Mouse (Mus musculus): Measurements from ENCODE around the gene Gatad2b. TPM values are rescaled to one million over a fixed set of nuclear protein-coding genes. Genes with fewer than 3 reads are reported as not detected.

The Gatad2b gene
- polyA plus RNA-seq, 2 experiments, result 16.8 to 39.9 TPM

GRCm38 (mm10) chr3:90387483-90387882 is 94.5 kb downstream of the Gatad2b start:
- WGBS, result 56% methylated on average over 11 of the region's 11 CpGs
- H3K9ac ChIP-seq (ENCODE audit: low read depth, low read length, severe bottlenecking), result 0 out of 2 replicates have a peak overlapping the region, but pooled peaks have one; percentile 3
- no peak for DNase-seq (ENCODE audit: low spot score)

GRCm38 (mm10) chr3:90388192-90388591 is 95.2 kb downstream of the Gatad2b start:
- Histone ChIP-seq H3K4me3 (replicated peaks; ENCODE audit: low read length) (peak overlapping the region; percentile 77), H3K4me2 (replicated peaks; ENCODE audit: low read depth, low read length, severe bottlenecking) (peak overlapping the region; percentile 91), H3K9me3 (ENCODE audit: control insufficient read depth, low read length) (no peaks in the 10 kb centered on the region), H3K4me1 (ENCODE audit: control insufficient read depth, insufficient read depth, low read length) (peaks cover 34% of the 10 kb centered on the region), H3K36me3 (ENCODE audit: control insufficient read depth, insufficient read depth, low read length) (peaks cover 57% of the 10 kb centered on the region), H3K9ac (ENCODE audit: low read depth, low read length, severe bottlenecking) (peak overlapping the region; percentile 80), H3K27ac (replicated peaks; ENCODE audit: low read depth, low read length) (no peak overlapping the region), H3K27me3 (ENCODE audit: control insufficient read depth, insufficient read depth, low read length) (no peaks in the 10 kb centered on the region)
- ATAC-seq (ENCODE audit: low FRiP score, low read depth) (no peak), DNase-seq (ENCODE audit: low spot score) (no peak)
- no peak for TF ChIP-seq POLR2A (IDR thresholded peaks at IDR 0.05; ENCODE audit: borderline replicate concordance, extremely low read depth, insufficient read depth, insufficient read length)
- 64% methylated on average over 4 of the region's 4 CpGs for WGBS

More at GRCm38 (mm10) chr3:90387483-90387882, 94.5 kb downstream of the Gatad2b start:
- Histone ChIP-seq H3K36me3 (ENCODE audit: control insufficient read depth, insufficient read depth, low read length) (peaks cover 50% of the 10 kb centered on the region), H3K4me2 (replicated peaks; ENCODE audit: low read depth, low read length, severe bottlenecking) (peak overlapping the region; percentile 91), H3K4me3 (replicated peaks; ENCODE audit: low read length) (peak overlapping the region; percentile 77), H3K27ac (replicated peaks; ENCODE audit: low read depth, low read length) (no peak overlapping the region), H3K9me3 (ENCODE audit: control insufficient read depth, low read length) (no peaks in the 10 kb centered on the region), H3K4me1 (ENCODE audit: control insufficient read depth, insufficient read depth, low read length) (peaks cover 34% of the 10 kb centered on the region), H3K27me3 (ENCODE audit: control insufficient read depth, insufficient read depth, low read length) (no peaks in the 10 kb centered on the region)
- no peak for TF ChIP-seq POLR2A (IDR thresholded peaks at IDR 0.05; ENCODE audit: borderline replicate concordance, extremely low read depth, insufficient read depth, insufficient read length)
- no peak for ATAC-seq (ENCODE audit: low FRiP score, low read depth)

GRCm38 (mm10) chr3:90388726-90389510 is 95.9 kb downstream of the Gatad2b start:
- H3K4me3 ChIP-seq (replicated peaks; ENCODE audit: low read length), result peak overlapping the region; percentile 77
- DNase-seq (ENCODE audit: low spot score) (peak; percentile 67), ATAC-seq (ENCODE audit: low FRiP score, low read depth) (peak; percentile 70)
- peaks cover 60% of the 10 kb centered on the region for H3K36me3 ChIP-seq (ENCODE audit: control insufficient read depth, insufficient read depth, low read length)
- peak overlapping the region; percentile 91 for H3K4me2 ChIP-seq (replicated peaks; ENCODE audit: low read depth, low read length, severe bottlenecking)
- H3K27me3 ChIP-seq (ENCODE audit: control insufficient read depth, insufficient read depth, low read length), result no peaks in the 10 kb centered on the region
- H3K4me1 ChIP-seq (ENCODE audit: control insufficient read depth, insufficient read depth, low read length), result peaks cover 34% of the 10 kb centered on the region
- no peaks in the 10 kb centered on the region for H3K9me3 ChIP-seq (ENCODE audit: control insufficient read depth, low read length)
- 3% methylated on average over 43 of the region's 53 CpGs for WGBS
- peak overlapping the region; percentile 80 for H3K9ac ChIP-seq (ENCODE audit: low read depth, low read length, severe bottlenecking)
- H3K27ac ChIP-seq (replicated peaks; ENCODE audit: low read depth, low read length), result peak overlapping the region; percentile 96
- 0 out of 2 replicates have a peak, but pooled peaks have one; percentile 71 for TF ChIP-seq POLR2A (IDR thresholded peaks at IDR 0.05; ENCODE audit: borderline replicate concordance, extremely low read depth, insufficient read depth, insufficient read length)

GRCm38 (mm10) chr3:90389511-90390490 is 96.8 kb downstream of the Gatad2b start, which contains the start of gene Slc27a3:
TSS of gene Slc27a3 (minus strand) at chr3:90389938.
- Histone ChIP-seq H3K4me2 (replicated peaks; ENCODE audit: low read depth, low read length, severe bottlenecking) (peak within 1 kb of the TSS; percentile 91), H3K27me3 (ENCODE audit: control insufficient read depth, insufficient read depth, low read length) (no peaks in the 10 kb centered on the region), H3K9me3 (ENCODE audit: control insufficient read depth, low read length) (no peaks in the 10 kb centered on the region), H3K27ac (replicated peaks; ENCODE audit: low read depth, low read length) (peak within 1 kb of the TSS; percentile 96), H3K4me1 (ENCODE audit: control insufficient read depth, insufficient read depth, low read length) (peaks cover 34% of the 10 kb centered on the region), H3K36me3 (ENCODE audit: control insufficient read depth, insufficient read depth, low read length) (peaks cover 62% of the 10 kb centered on the region), H3K9ac (ENCODE audit: low read depth, low read length, severe bottlenecking) (peak within 1 kb of the TSS; percentile 80), H3K4me3 (replicated peaks; ENCODE audit: low read length) (peak within 1 kb of the TSS; percentile 77)
- WGBS, result 3% methylated on average over 44 of the region's 55 CpGs
- peak; percentile 73 for DNase-seq (ENCODE audit: low spot score)
- ATAC-seq (ENCODE audit: low FRiP score, low read depth), result peak; percentile 77
- 0 out of 2 replicates have a peak, but pooled peaks have one; percentile 52 for TF ChIP-seq POLR2A (IDR thresholded peaks at IDR 0.05; ENCODE audit: borderline replicate concordance, extremely low read depth, insufficient read depth, insufficient read length)

- DNase-seq (ENCODE audit: low spot score) (no peak), ATAC-seq (ENCODE audit: low FRiP score, low read depth) (no peak)
- Histone ChIP-seq H3K4me1 (ENCODE audit: control insufficient read depth, insufficient read depth, low read length) (peaks cover 34% of the 10 kb centered on the region), H3K9ac (ENCODE audit: low read depth, low read length, severe bottlenecking) (no peak overlapping the region), H3K4me3 (replicated peaks; ENCODE audit: low read length) (no peak overlapping the region), H3K27ac (replicated peaks; ENCODE audit: low read depth, low read length) (peak overlapping the region; percentile 96; the same call in 1 of the 2 replicates), H3K4me2 (replicated peaks; ENCODE audit: low read depth, low read length, severe bottlenecking) (peak overlapping the region; percentile 91; the same call in 1 of the 2 replicates), H3K27me3 (ENCODE audit: control insufficient read depth, insufficient read depth, low read length) (no peaks in the 10 kb centered on the region), H3K36me3 (ENCODE audit: control insufficient read depth, insufficient read depth, low read length) (peaks cover 58% of the 10 kb centered on the region), H3K9me3 (ENCODE audit: control insufficient read depth, low read length) (no peaks in the 10 kb centered on the region)
- WGBS, result 54% methylated on average over 4 of the region's 4 CpGs
- no peak for TF ChIP-seq POLR2A (IDR thresholded peaks at IDR 0.05; ENCODE audit: borderline replicate concordance, extremely low read depth, insufficient read depth, insufficient read length)
Measured at GRCm38 (mm10) chr3:90391004-90391403, 98.0 kb downstream of the Gatad2b start.
